Mouse (Mus musculus): Measurements from ENCODE around the gene Sel1l3.

Sel1l3 gene

GRCm38 (mm10) chr5:53236749-53237148 is 23.0 kb upstream of the Sel1l3 start:
- TF ChIP-seq GATA4 (IDR thresholded peaks at IDR 0.05; ENCODE audit: insufficient replicate concordance, low read length), result no peak

- no peak for TF ChIP-seq GATA4 (IDR thresholded peaks at IDR 0.05; ENCODE audit: insufficient replicate concordance, low read length)
Measured at GRCm38 (mm10) chr5:53236136-53236535, 22.4 kb upstream of the Sel1l3 start.

DNA sequence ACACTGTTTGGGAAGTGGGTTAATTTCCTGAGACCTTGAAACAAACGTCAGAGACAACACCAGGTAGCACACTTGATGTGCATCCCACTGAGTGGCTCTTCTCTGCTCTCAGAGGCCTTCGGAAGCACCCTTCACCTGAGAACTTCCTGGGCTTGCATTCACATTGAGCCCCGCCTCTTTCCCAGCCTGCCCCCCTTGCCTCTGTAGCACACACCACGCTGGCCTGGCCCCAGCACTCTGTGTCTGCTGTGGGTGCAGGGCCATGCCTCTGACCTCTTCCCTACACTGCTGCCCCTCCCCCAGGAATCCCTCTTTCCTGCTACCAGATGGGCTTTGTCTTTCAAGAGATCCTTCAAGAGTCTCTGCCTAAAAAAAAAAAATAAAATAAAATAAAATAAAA is 21.8 kb upstream of the Sel1l3 start:
- TF ChIP-seq GATA4 (IDR thresholded peaks at IDR 0.05; ENCODE audit: insufficient replicate concordance, low read length), result no peak

DNA sequence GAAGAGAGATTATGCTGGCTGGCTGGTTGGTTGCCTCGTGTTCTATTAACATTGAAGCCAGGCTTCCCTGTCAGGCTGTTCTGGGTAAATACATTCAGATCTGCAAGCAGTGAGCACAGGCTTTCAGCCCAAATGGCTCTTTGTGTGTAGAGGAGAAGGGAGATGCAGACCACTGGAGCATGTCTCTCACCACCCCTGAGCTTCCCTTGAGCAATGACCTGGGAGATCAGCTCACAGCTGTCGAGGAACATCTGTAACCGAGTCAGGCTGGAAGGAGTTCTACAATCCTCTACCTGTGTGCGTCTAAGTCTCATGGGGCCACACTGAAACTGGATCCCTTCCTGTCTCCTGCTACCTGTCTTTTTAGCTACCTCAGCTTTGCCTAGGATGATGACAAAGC is 16.8 kb upstream of the Sel1l3 start:
- no peak for TF ChIP-seq GATA4 (IDR thresholded peaks at IDR 0.05; ENCODE audit: insufficient replicate concordance, low read length)

DNA sequence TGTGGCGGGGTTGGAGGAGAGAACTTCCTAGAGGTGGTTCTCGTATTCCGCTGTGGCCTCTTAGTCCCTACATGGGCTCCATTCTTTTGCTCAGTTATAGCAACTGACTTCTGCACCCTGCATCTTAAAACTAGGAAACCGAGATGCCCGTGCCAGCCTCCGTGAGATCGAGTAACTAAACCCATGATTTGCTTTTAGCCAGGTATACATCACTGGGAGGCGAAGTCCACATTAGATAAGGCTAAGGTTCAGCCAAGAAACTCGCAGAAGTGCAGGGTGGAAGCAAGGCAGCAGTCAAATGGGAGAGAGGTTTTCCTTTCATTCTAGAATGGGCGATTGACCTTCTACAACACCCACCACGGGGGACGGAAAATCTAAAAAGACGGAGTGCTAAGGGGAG is 11.7 kb upstream of the Sel1l3 start:
- no peak for TF ChIP-seq GATA4 (IDR thresholded peaks at IDR 0.05; ENCODE audit: insufficient replicate concordance, low read length)

GRCm38 (mm10) chr5:53214801-53215200 is 1.1 kb upstream of the Sel1l3 start:
- TF ChIP-seq GATA4 (IDR thresholded peaks at IDR 0.05; ENCODE audit: insufficient replicate concordance, low read length), result no peak

GRCm38 (mm10) chr5:53214362-53214761 is 635 bp upstream of the Sel1l3 start:
- TF ChIP-seq GATA4 (IDR thresholded peaks at IDR 0.05; ENCODE audit: insufficient replicate concordance, low read length), result no peak

DNA sequence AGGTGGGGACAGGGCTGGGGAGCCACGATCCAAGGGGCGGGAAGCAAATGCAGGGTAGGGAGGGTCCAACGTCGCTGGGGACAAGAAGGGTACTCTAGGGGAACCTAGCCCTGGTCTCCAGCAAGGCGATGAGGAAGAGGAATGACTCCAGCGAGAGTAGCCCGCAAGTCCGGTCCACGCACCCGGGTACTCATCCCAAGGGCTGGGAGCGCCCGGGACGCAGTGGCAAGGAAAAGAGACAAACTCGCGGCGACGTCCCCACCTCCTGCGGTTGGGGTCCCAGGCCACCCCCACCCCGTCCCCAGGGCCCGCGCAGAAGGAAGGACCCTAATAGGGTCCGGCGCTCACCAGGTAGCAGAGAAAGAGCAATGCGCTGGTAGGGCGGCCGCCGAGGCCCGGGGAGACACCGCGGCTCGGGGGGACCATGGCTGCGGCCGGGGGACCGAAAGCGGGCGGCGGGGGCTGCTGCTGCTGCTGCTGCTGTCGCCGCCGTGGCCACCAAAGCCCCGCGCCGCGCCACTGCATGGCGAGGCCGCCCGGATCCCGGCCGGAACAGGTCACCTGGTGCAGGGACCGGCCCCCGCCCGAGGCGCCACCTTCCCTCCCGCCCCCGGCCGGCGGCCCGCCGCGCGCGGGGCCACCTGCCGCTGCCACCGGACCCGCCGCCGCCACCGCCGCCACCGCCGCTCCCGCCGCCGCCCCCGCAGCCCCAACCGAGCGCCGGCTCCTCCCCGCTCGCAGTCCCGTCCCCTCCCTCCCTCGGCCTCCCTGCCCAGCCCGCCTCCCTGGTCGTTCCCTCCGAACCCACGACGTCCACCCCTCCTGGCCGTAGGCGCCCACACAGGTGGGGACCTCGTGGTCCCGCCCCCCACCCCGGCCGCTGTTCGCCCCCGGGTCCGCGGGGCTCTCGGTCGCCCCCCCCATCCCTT is 681 bp downstream of the Sel1l3 start:
- TF ChIP-seq GATA4 (IDR thresholded peaks at IDR 0.05; ENCODE audit: insufficient replicate concordance, low read length), result no peak

DNA sequence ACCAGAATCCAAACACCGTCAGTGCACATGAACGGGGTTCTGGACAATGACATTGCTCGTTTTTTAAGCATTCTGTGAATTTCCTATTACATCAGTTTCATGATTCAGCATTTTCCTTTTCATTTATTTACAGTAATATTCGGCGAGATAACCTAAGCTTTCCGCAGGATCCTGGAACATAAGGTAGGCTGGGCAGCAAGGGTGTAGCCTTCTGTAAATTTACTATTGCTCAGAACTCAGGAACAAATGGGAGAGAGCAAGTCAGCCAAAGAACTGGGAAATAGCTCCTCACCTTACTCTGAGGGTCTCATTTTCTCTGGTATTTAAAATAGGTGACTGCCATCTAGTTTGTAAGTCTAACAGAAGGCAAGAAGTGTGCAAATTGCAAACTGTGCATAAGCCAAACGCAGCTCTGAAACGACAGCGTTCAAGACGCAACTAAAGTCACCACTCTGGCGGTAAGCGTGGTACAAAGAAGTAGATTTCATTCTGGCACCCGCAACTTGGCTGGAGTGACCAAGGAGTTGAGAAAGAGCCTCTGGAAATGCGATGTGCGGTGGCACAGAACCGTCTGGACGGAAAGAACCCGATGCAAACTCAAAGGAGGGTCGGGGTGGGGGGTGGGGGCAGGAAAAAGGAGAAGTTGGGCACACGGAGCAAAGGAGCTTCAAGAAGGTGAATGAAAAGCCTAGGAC is 1.5 kb downstream of the Sel1l3 start:
- no peak for TF ChIP-seq GATA4 (IDR thresholded peaks at IDR 0.05; ENCODE audit: insufficient replicate concordance, low read length)

DNA sequence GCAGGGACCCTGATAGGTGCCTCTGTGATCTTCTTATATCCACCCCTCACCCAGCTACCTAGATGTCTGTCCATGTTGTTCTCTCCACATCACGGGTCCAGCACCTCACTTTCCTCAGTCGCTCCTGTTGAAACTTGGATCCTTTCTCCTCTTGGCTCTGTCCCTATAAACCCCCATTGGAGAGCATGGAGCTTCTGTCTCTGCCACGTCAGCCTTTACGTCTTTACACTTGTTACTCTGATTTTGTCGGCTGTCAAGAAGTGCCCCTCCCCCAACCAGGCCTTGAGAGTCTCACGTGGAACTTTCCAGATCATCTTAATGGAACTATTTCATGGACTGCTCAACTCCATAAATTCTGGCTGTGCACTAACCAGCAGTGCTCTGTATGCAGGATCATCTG is 2.5 kb downstream of the Sel1l3 start:
- TF ChIP-seq GATA4 (IDR thresholded peaks at IDR 0.05; ENCODE audit: insufficient replicate concordance, low read length), result no peak

GRCm38 (mm10) chr5:53210481-53210880 is 3.2 kb downstream of the Sel1l3 start:
- no peak for TF ChIP-seq GATA4 (IDR thresholded peaks at IDR 0.05; ENCODE audit: insufficient replicate concordance, low read length)

GRCm38 (mm10) chr5:53209773-53210172 is 4.0 kb downstream of the Sel1l3 start:
- no peak for TF ChIP-seq GATA4 (IDR thresholded peaks at IDR 0.05; ENCODE audit: insufficient replicate concordance, low read length)

DNA sequence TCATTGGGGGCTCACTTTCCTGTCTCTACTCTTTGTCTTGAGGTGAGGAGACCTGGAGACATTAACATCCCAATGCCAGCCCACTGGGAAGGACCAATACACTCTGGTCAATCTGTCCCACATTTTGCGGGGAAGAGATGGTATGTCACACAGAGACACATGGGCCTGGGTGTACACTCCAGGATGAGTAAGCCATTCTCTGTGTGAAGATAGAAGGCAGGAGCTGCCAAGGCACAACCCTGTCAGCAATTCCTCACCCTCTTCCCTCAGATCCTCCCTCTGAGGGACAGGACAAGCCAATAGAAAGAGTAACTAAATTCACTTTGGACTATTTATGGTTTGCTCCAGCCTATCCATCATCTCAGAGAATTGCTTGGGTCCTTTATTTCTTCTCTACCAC is 5.0 kb downstream of the Sel1l3 start:
- TF ChIP-seq GATA4 (IDR thresholded peaks at IDR 0.05; ENCODE audit: insufficient replicate concordance, low read length), result no peak

GRCm38 (mm10) chr5:53206575-53206974 is 7.2 kb downstream of the Sel1l3 start:
- TF ChIP-seq GATA4 (IDR thresholded peaks at IDR 0.05; ENCODE audit: insufficient replicate concordance, low read length), result no peak

GRCm38 (mm10) chr5:53202748-53203147 is 11.0 kb downstream of the Sel1l3 start:
- TF ChIP-seq GATA4 (IDR thresholded peaks at IDR 0.05; ENCODE audit: insufficient replicate concordance, low read length), result no peak

GRCm38 (mm10) chr5:53200825-53201224 is 12.9 kb downstream of the Sel1l3 start:
- TF ChIP-seq GATA4 (IDR thresholded peaks at IDR 0.05; ENCODE audit: insufficient replicate concordance, low read length), result no peak
